ENCODE assay signal across 9 mouse cellular contexts in genomic region chr6:78544238-78544637, GRCm38 (mm10).
DNase-seq lines count a peak whose midpoint lies in the region; ATAC-seq lines count a peak whose summit lies in the region.
"Had no signal": no experiment of that assay in that cellular context is flagged by ENCODE, and none has a peak within 500 bp of the region (broad histone marks: within the 10 kb centered on the region; RNA-seq: fewer than 3 reads in every experiment).

No protein-coding gene starts in this region.

- H3K9me3 ChIP-seq in forebrain, embryonic 14.5 days (replicated peaks; ENCODE audit: control insufficient read depth, low read length): no peaks in the 10 kb centered on the region
- H3K9me3 ChIP-seq: heart, embryonic 15.5 days had no signal

- H3K9ac ChIP-seq in forebrain, embryonic 14.5 days (ENCODE audit: low read length): no peak overlapping the region
- H3K9ac ChIP-seq: heart, embryonic 15.5 days had no signal

- no peak overlapping the region for H3K4me2 ChIP-seq in forebrain, embryonic 14.5 days (ENCODE audit: low read length)
- H3K4me2 ChIP-seq: heart, embryonic 15.5 days had no signal

- WGBS in forebrain, embryonic 14.5 days: 9% methylated on average over 2 of the region's 2 CpGs

- H3K27ac ChIP-seq in forebrain, embryonic 14.5 days (ENCODE audit: low read depth, low read length): no peak overlapping the region
- H3K27ac ChIP-seq: heart, embryonic 15.5 days had no signal

- H3K4me1 ChIP-seq in forebrain, embryonic 14.5 days (ENCODE audit: control insufficient read depth, insufficient read depth, low read length): no peaks in the 10 kb centered on the region
- H3K4me1 ChIP-seq: heart, embryonic 15.5 days had no signal

- ATAC-seq in cerebellum, adult (ENCODE audit: insufficient number of reproducible peaks, low FRiP score, low TSS enrichment): 0 out of 2 replicates have a peak, but pooled peaks have one; percentile 40
- ATAC-seq in forebrain, embryonic 14.5 days: peak; percentile 62
- ATAC-seq in megakaryocyte progenitor cell, adult 5-6 weeks (replicated peaks; ENCODE audit: poor library complexity): peak; percentile 75

- H3K36me3 ChIP-seq in forebrain, embryonic 14.5 days (ENCODE audit: control insufficient read depth, insufficient read depth, low read length): no peaks in the 10 kb centered on the region
- H3K36me3 ChIP-seq: heart, embryonic 15.5 days had no signal

- no peaks in the 10 kb centered on the region for H3K27me3 ChIP-seq in forebrain, embryonic 14.5 days (replicated peaks; ENCODE audit: control insufficient read depth, insufficient read depth, low read length)
- H3K27me3 ChIP-seq: heart, embryonic 15.5 days had no signal

- H3K4me3 ChIP-seq in forebrain, embryonic 14.5 days (ENCODE audit: low read depth, low read length): no peak overlapping the region
- H3K4me3 ChIP-seq: heart, embryonic 15.5 days had no signal

- no peak for DNase-seq in cerebellum, adult 11-12 months
- DNase-seq in A20 (ENCODE audit: low read depth, low spot score): peak; percentile 10
- peak; percentile 10 for DNase-seq in c-Kit-positive CD71-positive TER-119-negative erythroid progenitor cells, embryonic 14.5 days (ENCODE audit: low read depth)
- DNase-seq in forebrain, embryonic 14.5 days (ENCODE audit: low spot score): peak; percentile 91
- peak; percentile 70 to 87 for DNase-seq in layer of hippocampus, adult 18-20 months (ENCODE audit: low spot score in 2 of 2)
- DNase-seq in testis, postnatal 10 days (ENCODE audit: low spot score): peak; percentile 77
